Mouse (Mus musculus): Measurements from ENCODE around the gene Jak3. TPM values are rescaled to one million over a fixed set of nuclear protein-coding genes. Genes with fewer than 3 reads are reported as not detected.

Gene Jak3
- polyA plus RNA-seq (2017; shearing (Covaris generic)): 200 TPM

DNA sequence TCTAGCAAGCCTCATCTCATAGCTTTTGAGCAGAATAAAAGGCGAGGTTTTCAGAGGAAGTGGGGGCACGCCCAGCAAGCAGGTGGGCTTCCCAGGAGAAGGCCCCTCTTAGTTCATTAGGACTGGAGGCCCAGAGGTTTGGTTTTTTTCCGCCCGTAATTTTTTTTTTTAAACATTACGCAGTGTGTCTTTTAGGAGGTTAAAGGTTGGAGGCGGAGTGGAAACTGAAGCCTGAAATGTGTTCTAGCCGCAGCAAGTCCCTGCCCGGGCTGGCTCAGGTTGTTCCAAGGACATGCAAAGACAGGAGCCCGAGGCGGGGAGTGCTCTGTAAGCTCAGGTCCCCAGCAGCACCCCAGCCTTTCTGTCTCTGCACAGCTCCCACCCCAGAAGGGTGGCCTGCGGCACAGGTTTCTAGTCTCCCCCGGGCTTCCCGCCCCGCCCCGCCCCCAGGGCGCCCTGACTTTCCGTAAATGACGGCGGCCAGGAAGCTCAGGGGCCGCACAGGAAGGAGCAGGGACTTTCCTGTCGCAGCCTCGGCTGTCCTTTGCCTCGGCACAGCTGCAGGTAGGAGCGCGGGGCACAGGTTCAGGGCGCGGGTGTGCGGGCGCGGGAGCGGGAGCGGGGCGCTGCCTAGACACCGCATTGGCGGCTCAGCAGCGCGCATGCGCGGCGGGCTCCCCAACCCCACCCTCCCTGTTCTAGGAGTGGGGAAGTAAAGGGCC lies at the start of gene Jak3:
TSS of gene Jak3 (plus strand) at position 277 of the 722 bp plus-strand sequence.

DNA sequence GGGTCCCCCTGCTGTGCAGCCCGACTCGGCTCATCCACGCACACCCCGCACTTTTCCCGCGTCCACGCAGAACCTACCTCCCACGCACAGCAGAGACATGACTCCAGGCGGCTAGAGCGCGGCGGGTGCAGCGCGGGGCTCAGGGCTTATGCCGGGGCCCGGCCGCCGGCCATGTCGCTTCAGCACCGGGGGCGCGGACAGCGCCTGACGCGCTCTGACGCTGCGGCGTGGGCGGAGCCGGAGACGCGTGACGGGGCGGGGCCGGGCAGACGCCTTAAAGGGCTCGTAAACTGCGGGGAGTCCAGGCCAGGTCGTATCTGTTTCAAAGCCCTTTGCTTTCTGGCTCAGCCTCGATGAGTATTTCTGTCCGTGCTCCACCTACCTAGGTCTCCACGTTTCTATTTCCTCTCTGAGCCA lies 4.5 kb upstream of the Jak3 start, which contains the start of gene Unc13a:
TSS of gene Unc13a (minus strand) at position 209 of the 417 bp plus-strand sequence.

DNA sequence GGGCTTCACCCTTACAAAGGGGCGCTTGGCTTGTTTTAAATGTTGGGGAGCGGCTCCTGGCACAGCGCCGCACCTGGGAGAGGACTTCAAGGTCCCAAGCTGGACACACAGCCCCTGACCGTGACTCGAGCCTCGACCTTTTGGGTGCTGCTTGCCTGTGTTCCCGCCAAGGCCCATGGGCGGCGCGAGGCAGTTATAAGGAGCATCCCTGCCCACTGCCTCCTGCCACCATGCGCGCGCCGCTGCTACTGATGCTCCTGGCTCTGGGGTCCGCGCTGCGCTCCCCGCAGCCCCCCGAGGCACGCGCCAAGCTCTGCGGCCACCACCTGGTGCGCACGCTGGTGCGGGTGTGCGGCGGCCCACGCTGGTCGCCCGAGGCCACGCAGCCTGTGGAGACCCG lies 12.9 kb downstream of the Jak3 start, which contains the start of gene Insl3:
TSS of gene Insl3 (plus strand) at position 187 of the 400 bp plus-strand sequence.

DNA sequence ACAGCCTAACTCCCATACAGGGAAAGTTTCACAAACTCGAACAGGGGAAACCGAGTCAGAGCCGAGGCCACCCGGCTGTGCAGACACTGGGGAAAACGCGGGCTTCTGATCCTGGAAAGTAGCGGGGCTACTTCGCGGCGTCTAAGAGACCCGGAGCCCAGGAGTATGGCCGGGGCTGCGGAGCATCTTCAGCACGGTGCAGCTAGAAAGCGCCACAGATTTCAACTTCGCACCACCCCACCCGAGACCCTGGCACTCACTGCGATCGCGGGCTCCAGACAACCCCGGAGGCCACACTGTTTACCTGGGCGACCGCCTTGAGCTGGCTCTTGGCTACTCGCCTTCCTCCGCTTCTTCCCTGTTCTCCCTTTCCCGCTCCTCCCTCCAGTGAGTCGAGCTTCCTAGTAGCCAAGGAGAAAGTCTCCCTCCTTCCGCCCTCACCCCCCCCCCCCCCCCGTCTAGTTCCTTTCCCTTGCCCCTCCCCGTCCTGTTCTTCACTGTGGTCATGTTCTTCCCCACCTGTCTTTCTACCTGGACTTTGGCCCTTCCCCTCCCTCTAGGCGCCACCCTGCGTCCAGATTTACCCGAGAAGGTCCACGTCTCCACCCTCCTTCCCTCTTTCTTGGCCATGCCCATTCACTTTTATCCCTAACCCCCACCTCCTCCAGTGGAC lies 25.5 kb downstream of the Jak3 start, which contains the start of gene B3gnt3:
TSS of gene B3gnt3 (minus strand) at position 376 of the 673 bp plus-strand sequence.

DNA sequence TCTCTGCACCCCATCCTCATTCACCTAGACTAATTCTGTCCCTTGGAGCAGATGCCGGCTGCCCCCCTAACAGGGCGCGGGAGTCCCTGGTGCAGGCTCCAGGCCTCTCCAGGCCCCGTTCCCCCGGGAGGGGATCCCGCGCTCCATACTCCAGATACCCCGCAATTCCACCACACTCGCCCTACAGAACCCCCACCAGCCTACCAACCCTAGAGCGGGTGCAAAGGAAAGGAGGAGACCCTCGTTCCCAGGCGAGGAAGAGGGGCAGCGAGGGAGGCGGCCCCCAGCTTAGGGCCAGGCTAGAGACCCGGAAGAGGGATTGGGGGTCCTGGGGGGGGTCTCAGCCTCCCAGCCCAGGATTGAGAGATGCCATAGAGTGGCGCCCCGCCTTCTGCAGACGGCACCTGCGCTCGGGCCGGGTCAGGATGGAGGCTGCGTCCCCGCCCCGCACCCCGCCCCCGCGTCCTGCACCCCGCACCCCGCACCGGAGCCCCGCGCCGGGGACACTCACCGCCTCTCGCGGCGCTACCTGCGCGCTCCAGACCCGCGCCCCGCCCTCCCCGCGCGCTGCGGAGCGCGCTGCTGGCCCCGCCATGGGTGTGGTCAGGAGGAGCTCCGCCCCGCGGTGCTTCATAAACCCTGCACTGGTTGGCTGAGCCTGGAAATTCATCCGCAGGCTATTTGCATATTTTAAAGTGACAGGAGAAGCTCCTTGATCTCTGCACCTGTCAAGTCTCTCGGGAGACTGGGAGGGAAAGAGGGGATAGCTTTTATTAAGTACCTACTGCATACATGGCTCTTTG lies 49.2 kb downstream of the Jak3 start, which contains the start of gene Fcho1:
TSS of gene Fcho1 (minus strand) at position 595 of the 803 bp plus-strand sequence.

Other genes with a start within 250 kb of the Jak3 start
- gene Abhd8, start 212.6 kb upstream of the Jak3 start, polyA plus RNA-seq (2017; shearing (Covaris generic)): 153 TPM
- 91.6 TPM for gene Mrpl34, start 211.3 kb upstream of the Jak3 start, polyA plus RNA-seq (2017; shearing (Covaris generic))
- gene Dda1, start 207.1 kb upstream of the Jak3 start, polyA plus RNA-seq (2017; shearing (Covaris generic)): 76.6 TPM
- gene Ano8, start 190.3 kb upstream of the Jak3 start, polyA plus RNA-seq (2017; shearing (Covaris generic)): 0.28 TPM
- gene Gtpbp3, start 188.2 kb upstream of the Jak3 start, polyA plus RNA-seq (2017; shearing (Covaris generic)): 9.2 TPM
- not detected for gene Plvap, start 164.5 kb upstream of the Jak3 start, polyA plus RNA-seq (2017; shearing (Covaris generic))
- gene Ccdc194, start 150.6 kb upstream of the Jak3 start, polyA plus RNA-seq (2017; shearing (Covaris generic)): not detected
- 140 TPM for gene Bst2, start 138.8 kb upstream of the Jak3 start, polyA plus RNA-seq (2017; shearing (Covaris generic))
- gene Mvb12a, start 133.4 kb upstream of the Jak3 start, polyA plus RNA-seq (2017; shearing (Covaris generic)): 95.4 TPM
- not detected for gene Tmem221, start 117.4 kb upstream of the Jak3 start, polyA plus RNA-seq (2017; shearing (Covaris generic))
- gene Nxnl1, start 109.7 kb upstream of the Jak3 start, polyA plus RNA-seq (2017; shearing (Covaris generic)): 0.21 TPM
- gene Slc27a1, start 107.4 kb upstream of the Jak3 start, polyA plus RNA-seq (2017; shearing (Covaris generic)): 22.7 TPM
- gene Pgls, start 84.1 kb upstream of the Jak3 start, polyA plus RNA-seq (2017; shearing (Covaris generic)): 28.9 TPM
- gene Fam129c, start 78.6 kb upstream of the Jak3 start, polyA plus RNA-seq (2017; shearing (Covaris generic)): 5.8 TPM
- gene Colgalt1, start 65.3 kb upstream of the Jak3 start, polyA plus RNA-seq (2017; shearing (Covaris generic)): 4.0 TPM
- gene Unc13a, start 4.5 kb upstream of the Jak3 start, polyA plus RNA-seq (2017; shearing (Covaris generic)): 0.55 TPM
- 28.0 TPM for gene Insl3, start 12.9 kb downstream of the Jak3 start, polyA plus RNA-seq (2017; shearing (Covaris generic))
- 8.0 TPM for gene B3gnt3, start 25.5 kb downstream of the Jak3 start, polyA plus RNA-seq (2017; shearing (Covaris generic))
- gene Fcho1, start 49.4 kb downstream of the Jak3 start, polyA plus RNA-seq (2017; shearing (Covaris generic)): 283 TPM
- gene Zfp709, start 205.7 kb downstream of the Jak3 start, polyA plus RNA-seq (2017; shearing (Covaris generic)): 17.1 TPM
- 7.6 TPM for gene Zfp882, start 232.3 kb downstream of the Jak3 start, polyA plus RNA-seq (2017; shearing (Covaris generic))
- 23.7 TPM for gene Zfp617, start 232.3 kb downstream of the Jak3 start, polyA plus RNA-seq (2017; shearing (Covaris generic))